ENCODE assay signal across 21 mouse cellular contexts in genomic region chr9:45457200-45457599, GRCm38 (mm10). TPM values are rescaled to one million over a fixed set of nuclear protein-coding genes. Genes with fewer than 3 reads are reported as not detected.
"Had no signal": no experiment of that assay in that cellular context is flagged by ENCODE, and none has a peak within 500 bp of the region (broad histone marks: within the 10 kb centered on the region; RNA-seq: fewer than 3 reads in every experiment).

No protein-coding gene starts in this region.

- H3K27me3 ChIP-seq: liver, embryonic 13.5 days; midbrain, embryonic 12.5 days; midbrain, embryonic 15.5 days; neural tube, embryonic 15.5 days; stomach, embryonic 15.5 days had no signal

- H3K9ac ChIP-seq: liver, embryonic 13.5 days; midbrain, embryonic 12.5 days; midbrain, embryonic 15.5 days; neural tube, embryonic 15.5 days; stomach, embryonic 15.5 days had no signal

- DNase-seq: kidney, adult 2 months; kidney, postnatal 10 days; kidney, postnatal 36 days; layer of hippocampus, adult 9-11 months; layer of hippocampus, postnatal 36 days; liver, embryonic 13.5 days; lung, adult 2 months; lung, postnatal 14 days; right cerebral cortex, postnatal 25 days; spleen, adult 18-20 months; thymus, postnatal 25 days had no signal

- ATAC-seq: intestine, postnatal 0 days; midbrain, embryonic 15.5 days had no signal

- H3K9me3 ChIP-seq: liver, embryonic 13.5 days; midbrain, embryonic 12.5 days; midbrain, embryonic 15.5 days; neural tube, embryonic 12.5 days; neural tube, embryonic 15.5 days; stomach, embryonic 15.5 days had no signal

- H3K4me1 ChIP-seq: liver, embryonic 13.5 days; stomach, embryonic 15.5 days had no signal

- H3K36me3 ChIP-seq: liver, embryonic 13.5 days; midbrain, embryonic 12.5 days; midbrain, embryonic 15.5 days; neural tube, embryonic 12.5 days; neural tube, embryonic 15.5 days; stomach, embryonic 15.5 days had no signal

- H3K27ac ChIP-seq: liver, embryonic 13.5 days; macrophage; midbrain, embryonic 12.5 days; midbrain, embryonic 15.5 days; neural tube, embryonic 12.5 days; neural tube, embryonic 15.5 days; stomach, embryonic 15.5 days had no signal

- H3K4me3 ChIP-seq: liver, embryonic 13.5 days; midbrain, embryonic 12.5 days; midbrain, embryonic 15.5 days; neural tube, embryonic 12.5 days; neural tube, embryonic 15.5 days; stomach, embryonic 15.5 days had no signal

- H3K4me2 ChIP-seq: liver, embryonic 13.5 days; midbrain, embryonic 12.5 days; midbrain, embryonic 15.5 days; neural tube, embryonic 12.5 days; neural tube, embryonic 15.5 days; stomach, embryonic 15.5 days had no signal

RNA-seq across cellular contexts. Expression of gene Dscaml1, which starts 30.8 kb away (rescaled TPM):
- total RNA-seq: megakaryocyte, adult 5-6 weeks had no signal
- polyA plus RNA-seq: liver, embryonic 13.5 days; liver, embryonic 16.5 days had no signal

RNA-seq across cellular contexts. Expression of gene Fxyd2, which starts 57.7 kb away (rescaled TPM):
- total RNA-seq: liver, adult 2 months; megakaryocyte, adult 5-6 weeks had no signal
